Mouse (Mus musculus): ENCODE data around the gene Crispld2.

Gene Crispld2

DNA sequence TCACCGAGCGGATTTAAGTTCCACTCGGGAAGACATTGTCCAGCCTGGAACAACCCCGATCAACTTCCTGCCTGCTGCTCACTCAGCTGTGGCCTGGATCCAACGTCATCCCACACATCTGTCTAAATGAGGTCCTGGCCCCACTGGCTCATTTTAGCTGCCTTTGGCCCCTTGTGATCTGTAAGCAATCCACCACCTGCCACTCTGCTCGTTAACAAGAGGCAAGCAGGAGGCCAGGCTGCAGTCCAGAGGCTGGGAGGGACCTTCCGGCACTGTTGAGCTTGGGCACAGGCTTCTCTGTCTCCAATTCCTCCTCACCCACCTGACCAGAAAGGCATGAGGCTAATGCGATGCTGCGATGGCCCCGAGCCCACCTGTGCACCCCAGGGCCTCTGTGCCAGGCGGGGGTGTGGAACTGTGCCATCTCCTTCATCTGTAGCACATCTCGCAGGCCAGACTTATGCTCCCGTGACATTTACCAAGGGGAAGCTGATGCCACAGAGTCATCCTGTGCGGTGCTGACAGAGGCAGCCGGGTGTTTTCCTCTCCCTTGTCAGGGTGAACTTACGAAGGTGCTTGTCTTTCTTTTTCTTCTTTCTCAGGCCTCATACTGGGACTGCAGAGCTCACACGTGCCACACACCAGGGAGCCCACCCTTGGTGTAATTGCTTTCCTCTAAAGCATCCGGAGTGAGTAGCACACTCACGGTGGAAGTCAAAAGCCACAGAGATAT lies 75.9 kb downstream of the Crispld2 start:
- DNase-seq (ENCODE audit: low spot score in 2 of 2), result peak; percentile 89 to 95

DNA sequence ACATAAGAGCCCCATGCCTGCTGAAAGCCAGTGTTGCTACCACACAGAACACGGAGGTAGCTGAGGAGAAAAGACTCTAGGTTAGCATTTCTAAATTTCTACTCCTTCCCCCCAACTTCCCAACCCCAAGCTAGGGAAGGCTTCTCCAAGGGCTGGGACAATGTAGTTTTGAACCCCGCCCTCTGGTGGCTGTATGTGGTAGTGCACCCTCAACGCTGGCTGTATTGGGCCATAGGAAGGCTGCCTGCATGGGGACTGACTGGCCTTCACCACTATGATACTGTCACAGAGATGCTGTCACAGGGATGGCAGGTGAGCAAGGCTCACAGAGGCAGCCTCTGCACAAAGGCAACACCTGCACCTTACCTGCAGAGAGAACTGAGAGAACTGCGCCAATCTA lies 79.4 kb downstream of the Crispld2 start:
- DNase-seq (ENCODE audit: low spot score in 2 of 2), result peak; percentile 71 to 88

DNA sequence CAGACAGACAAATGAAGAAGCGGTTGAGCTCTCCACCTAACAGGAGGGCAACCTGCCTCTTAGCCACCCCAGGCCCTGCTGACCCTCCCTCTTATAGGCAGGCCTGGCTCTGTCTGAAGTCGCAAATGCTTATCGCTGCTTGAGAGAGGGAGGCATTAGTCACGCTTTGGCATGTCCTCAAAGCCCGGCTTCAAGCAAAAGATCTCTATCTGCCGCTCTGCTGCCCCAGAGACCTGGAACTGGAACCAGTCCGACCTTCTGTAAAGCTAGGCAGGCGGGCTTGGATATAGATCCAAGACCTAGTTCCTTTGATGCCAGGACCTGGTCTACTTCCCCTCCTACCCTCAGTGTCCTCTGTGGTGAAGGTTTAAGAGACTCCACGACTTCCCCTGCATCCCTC lies 80.0 kb downstream of the Crispld2 start:
- DNase-seq (ENCODE audit: low spot score in 2 of 2), result peak in 1 of 2 experiments; percentile 40

DNA sequence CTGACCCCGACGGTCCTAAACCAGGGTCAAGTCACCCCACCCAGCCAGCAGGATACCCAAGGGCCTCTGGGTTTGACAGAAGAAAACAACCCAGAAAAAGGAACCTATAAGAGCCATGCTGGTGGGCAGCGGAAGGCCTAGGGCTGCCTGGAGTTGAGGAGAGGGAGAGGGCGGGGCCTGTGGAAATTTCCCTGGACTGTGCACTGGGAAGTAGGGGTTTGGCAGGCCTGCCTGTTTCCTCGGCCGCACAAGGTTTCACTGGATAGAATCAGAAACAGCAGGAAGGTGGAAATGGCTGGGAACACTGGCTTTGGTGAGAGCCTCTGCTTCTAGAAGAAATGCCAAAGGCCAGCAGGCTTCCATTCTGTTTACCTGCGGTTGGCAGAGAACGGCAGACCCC lies 80.6 kb downstream of the Crispld2 start:
- peak; percentile 50 to 56 for DNase-seq (ENCODE audit: low spot score in 2 of 2)

DNA sequence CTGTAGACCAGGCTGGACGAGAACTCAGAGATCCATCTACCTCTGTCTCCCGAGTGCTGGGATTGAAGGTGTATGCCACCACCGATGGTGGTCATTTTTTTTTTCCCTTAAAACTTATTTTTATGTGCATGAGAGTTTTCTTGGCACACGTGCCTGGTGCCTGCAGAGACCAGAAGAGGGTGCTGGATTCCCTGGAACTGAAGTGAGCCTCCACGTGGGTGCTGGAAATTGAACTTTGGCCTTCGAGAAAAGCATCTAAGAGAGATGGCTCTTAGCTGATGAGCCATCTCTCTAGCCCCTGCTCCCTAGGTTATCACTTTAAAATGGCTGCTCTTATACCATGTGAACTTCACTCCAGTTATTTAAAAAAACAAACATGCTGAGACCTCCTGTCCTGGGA lies 82.3 kb downstream of the Crispld2 start:
- DNase-seq (ENCODE audit: low spot score in 2 of 2), result no peak

DNA sequence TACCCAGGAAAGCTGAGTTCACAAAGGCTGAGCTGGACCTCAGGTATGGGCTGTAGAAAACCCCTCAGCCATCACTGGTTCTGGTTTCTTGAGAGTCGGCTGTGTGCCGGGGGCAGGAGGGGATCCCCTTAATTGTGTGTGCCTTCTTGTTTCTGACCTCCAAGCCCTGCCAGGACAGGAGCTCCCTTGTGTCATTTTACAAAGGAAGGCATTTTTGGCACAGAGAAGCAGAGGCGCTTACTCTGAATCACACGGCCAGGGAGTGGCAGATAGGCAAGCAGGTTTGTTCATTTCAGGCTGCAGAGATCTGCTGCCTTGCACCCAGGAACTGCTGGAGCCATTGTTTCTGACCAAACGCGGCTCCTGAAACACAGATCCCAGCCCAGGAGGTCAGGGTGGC lies 83.1 kb downstream of the Crispld2 start:
- no peak for DNase-seq (ENCODE audit: low spot score in 2 of 2)

DNA sequence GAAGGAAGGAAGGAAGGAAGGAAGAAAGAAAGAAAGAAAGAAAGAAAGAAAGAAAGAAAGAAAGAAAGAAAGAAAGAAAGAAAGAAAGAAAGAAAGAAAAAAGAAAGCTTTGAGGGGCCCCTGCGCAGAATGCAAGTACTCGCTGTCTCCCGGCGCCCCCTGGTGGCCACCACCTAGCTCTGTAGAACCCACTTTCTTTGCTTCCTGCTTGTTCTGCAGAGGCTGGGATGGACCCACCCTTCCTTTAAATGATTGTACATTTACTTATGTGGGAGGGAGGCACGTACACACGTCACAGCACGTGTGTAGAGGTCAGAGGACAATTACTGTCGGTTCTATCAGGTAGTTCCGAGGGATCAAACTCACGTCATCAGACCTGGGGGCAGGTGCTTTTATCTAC lies 85.8 kb downstream of the Crispld2 start:
- DNase-seq (ENCODE audit: low spot score in 2 of 2), result peak; percentile 56 to 69

DNA sequence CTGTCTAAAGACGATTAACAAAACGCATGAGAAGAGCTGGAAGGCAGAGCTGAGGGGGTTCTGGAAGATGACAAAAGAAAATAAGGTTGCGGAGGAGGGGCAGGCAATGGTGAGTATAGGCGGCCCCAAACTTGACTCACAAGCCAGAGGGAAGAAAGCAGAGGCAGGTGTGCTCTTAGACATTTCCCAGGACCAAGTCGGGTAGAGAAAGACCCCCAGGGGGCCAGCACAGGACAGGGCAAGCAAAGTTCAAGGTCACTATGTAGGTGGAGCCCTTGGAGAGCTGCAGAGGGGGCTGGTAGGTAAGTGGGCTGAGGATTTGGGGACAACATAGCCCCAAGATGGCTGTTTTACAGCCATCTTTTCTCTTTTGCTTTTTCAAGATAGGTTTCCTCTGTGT lies 87.1 kb downstream of the Crispld2 start:
- DNase-seq (ENCODE audit: low spot score in 2 of 2), result no peak

DNA sequence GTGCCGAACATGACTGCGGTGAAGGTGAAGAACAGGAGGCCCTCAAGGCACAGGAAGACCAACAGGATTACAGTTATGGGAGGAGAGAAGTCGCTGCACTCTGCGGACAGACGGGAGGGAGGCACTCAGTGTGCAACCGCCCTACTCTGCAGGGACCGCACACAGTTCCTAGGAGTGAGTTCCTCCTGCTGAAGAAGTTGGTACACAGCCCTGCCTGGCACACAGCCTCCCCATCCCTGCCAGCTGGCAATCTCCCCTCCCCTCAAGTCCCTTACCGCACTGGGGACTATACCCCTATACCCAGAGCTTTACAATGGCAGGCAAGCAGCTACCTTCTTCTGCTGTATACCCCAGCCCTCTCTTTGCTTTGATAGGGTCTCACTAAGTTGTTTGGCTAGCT lies 91.0 kb downstream of the Crispld2 start:
- no peak for DNase-seq (ENCODE audit: low spot score in 2 of 2)

DNA sequence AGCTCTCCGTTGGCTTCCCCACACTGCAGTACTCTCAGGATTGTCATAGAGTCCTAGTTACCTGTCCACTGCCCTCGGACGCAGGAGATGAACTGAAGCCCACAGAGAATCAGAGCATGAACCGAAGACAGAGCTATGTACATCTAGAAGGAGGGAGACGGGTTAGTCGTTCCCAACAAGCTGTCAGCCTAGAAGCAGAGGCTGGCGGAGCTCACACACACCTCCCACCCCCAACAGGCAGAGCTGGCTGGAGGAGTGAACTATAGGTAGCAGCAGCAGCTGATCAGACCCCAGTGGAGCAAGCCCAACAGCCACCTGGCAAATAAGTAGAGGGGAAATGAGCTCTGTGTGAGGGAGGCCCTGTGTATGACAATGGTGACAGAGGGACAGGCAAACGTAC lies 92.5 kb downstream of the Crispld2 start:
- no peak for DNase-seq (ENCODE audit: low spot score in 2 of 2)

DNA sequence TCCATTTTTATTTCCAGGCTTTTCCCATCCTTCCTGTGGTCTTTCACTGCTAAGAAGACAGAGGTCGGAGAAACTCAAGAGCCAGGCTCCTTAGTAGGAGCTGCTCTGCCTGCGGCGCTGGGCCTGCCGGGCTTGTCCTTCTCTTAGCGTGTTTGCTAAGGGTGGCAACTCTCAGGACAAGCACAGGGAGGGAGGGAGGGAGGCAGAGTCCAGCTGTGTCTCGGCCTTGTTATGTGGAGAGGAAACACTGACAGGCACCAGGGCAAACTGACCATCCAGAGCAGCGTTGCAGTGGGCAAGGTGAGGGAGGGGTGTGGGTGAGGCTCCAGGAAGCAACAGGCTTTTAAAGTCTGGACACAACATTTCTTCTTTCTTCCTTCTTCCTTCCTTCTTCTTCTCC lies 97.3 kb downstream of the Crispld2 start:
- DNase-seq (ENCODE audit: low spot score in 2 of 2), result no peak

DNA sequence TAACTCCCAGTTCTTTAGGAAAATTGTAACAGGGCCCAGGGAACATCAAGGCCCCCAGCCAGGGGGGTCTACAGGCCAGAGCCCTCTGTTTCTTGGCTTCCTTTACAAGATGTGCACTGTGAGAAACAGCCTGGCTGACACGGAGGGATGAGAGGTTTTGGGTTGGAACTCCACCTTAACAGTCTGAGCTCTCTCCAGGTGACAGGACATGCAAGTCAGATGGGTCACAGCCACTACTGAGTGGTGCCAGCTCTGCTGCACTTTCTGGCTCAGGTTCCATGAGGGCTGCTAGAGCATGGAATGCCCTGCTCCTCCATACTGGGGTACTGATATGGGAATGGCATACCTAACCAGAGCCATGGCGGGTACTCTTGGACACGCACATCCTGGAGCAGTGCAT lies 98.8 kb downstream of the Crispld2 start:
- DNase-seq (ENCODE audit: low spot score in 2 of 2), result no peak

DNA sequence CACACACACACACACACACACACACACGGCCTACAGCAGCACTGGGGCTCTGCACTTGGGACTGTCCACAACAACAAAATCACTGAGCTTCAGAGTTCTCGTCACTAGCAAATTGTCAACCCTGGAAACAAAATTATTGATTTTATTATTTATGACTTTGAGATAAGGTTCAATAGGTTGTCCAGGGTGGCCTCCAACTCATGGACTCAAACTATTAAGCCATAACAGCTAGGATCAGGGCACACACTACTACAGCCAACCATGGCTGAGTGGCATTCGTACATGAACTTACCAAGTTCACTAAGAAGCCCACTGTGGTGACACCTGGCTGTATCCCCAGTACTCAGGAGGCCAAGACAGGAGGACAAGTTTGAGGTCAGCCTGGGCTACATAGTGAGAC lies 100.9 kb downstream of the Crispld2 start:
- no peak for DNase-seq (ENCODE audit: low spot score in 2 of 2)

DNA sequence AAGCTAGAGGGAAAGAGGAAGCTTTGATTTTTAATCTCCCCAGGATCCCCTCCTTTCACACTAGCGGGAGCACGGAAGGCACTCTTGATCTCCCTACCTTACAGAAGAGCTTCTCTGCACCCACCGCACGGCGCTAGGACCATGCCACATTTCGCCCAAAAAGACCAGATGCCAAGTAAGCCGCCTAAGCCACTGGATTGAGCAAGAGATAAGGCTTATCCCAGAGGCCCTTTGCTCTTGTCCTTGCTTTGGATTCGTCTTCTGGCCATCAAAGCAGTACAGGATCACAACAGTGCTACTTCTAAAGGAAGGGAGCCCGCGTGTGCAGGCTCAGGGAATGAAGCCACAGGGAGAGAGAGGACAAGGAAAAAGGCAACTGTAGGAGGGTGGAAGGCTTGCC lies 102.6 kb downstream of the Crispld2 start:
- no peak for DNase-seq (ENCODE audit: low spot score in 2 of 2)

DNA sequence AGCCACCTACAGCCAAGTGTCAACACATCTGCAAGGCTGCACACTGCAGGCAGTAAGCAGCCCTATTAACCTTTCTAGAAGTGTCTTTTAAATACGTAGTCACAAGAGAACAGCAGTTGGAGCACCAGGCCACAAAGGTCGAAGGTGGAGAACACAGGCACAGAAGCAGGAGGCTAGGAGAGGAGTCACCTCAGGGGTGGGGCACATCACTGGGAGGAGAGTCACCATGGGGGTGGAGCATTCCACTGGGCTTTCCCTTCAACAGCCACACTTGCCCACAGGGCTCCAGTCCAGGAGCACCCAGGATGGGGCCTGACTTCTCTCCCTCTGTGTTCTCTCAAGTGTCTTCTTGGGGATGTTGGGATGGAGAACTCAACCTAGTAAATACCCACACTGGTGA lies 104.2 kb downstream of the Crispld2 start:
- DNase-seq (ENCODE audit: low spot score in 2 of 2), result no peak

DNA sequence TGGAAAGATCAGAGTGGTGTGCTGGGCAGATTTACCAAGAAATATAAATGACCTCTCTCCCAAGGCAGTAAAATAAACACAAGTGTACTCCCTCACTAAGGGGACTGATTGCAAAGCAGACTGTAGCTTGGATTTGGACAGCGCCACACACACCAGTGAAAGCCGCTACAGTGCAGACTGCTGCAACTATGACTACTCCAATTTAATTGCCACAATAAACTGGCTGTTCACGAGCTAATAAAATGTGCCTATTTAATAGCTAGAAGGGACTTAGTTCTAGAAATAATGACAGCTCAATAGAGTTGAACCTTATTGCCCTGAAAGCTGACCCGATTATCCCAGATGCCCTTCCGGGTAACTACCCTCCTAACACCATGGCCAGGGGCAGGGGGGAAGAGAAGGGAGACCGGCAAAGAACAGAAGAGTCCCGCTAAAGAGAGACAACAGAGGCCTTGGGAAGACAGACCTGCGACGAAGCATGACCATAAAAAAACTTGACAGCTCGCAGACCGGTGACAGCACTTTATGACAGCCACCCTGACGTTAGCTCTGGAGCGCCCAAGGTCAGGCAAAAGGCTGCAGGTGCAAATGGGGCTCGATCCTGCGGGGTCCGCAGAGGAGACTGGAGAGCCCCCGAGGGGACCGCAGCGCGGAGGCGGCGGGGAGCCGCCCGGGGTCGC lies 108.3 kb downstream of the Crispld2 start:
- DNase-seq (ENCODE audit: low spot score in 2 of 2), result peak in 1 of 2 experiments; percentile 39

DNA sequence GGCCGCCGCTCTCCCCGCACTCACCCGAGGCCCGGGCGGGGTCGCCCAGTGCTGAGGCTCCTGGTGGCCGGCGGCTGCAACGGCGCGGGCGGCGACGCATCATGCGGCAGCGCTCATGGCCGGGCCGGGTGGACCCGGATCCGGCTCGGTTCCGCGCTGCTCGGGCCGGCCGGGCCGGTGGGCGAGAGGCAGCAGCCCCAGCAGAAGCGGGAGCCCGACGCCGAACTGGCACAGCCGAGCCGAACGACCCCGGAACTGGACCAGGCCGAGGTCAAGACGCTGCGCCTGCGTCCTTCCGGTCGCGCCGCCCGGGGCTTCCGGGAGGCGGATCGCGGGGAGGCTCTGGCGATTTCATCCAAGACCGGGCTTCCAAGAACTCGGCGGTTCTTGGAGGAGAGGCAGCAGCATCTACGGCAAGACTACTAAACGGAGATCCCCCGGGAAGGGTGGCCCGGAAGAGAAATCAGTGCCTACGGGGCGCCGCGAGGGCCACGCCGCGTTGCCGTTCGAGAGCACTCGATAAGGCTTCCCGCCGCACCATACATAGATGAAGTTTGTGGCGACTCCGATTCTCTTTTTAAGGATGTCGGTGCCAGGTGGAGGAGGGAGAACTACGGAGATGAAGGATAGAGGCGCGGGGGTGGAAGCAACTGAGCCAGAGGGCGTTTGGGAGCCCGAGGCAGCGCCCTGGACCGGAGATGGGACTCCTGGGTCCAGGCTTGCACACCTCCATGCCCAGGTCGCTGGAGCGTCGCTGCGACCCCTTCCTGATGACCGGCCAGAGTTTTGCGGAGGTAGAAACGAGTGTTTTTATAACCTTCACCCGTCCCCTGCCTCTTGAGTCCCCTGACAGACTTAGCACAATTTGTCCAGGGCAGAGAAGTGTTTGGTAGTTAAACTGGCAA lies 109.1 kb downstream of the Crispld2 start, which contains the start of gene Zdhhc7:
TSS of gene Zdhhc7 (minus strand) at position 415 of the 905 bp plus-strand sequence.
- peak; percentile 81 to 84 for DNase-seq (ENCODE audit: low spot score in 2 of 2)

Measured in heart, adult 9 months (tissue).